Mouse (Mus musculus) layer of hippocampus, adult 6 months (tissue): ENCODE measurements around the gene Slc9a8. TPM values are rescaled to one million over a fixed set of nuclear protein-coding genes. Genes with fewer than 3 reads are reported as not detected.

Source experiments
- long read RNA-seq, 2 experiments: library from polyadenylated mRNA; unstranded; transcript quantifications; one replicate each; pipeline ENCODE4 v2.0.0; 2019 to 2020
- polyA plus RNA-seq: library from polyadenylated mRNA; unstranded; fragments of <200 nt; fragmentation: Nextera tagmentation; gene quantifications from 2 replicates; pipeline ENCODE4 v1.2.3, GENCODE M21; 2021

Gene Slc9a8
- polyA plus RNA-seq = 6.3 and 7.4 TPM in 2 replicates
- long read RNA-seq, experiment 1, full-length matches to known transcripts = 1 of 12 reads
- long read RNA-seq, experiment 1, partial matches to known transcripts = 3 of 12 reads
- long read RNA-seq, experiment 1, other reads (novel, unspliced or antisense) = 8 of 12 reads
- long read RNA-seq, experiment 2, full-length matches to known transcripts = 25 of 60 reads
- long read RNA-seq, experiment 2, partial matches to known transcripts = 6 of 60 reads
- long read RNA-seq, experiment 2, other reads (novel, unspliced or antisense) = 29 of 60 reads

GRCm38 (mm10) chr2:167421330-167422149 lies at the start of gene Slc9a8:
TSS of gene Slc9a8 (plus strand) at chr2:167421712.

DNA sequence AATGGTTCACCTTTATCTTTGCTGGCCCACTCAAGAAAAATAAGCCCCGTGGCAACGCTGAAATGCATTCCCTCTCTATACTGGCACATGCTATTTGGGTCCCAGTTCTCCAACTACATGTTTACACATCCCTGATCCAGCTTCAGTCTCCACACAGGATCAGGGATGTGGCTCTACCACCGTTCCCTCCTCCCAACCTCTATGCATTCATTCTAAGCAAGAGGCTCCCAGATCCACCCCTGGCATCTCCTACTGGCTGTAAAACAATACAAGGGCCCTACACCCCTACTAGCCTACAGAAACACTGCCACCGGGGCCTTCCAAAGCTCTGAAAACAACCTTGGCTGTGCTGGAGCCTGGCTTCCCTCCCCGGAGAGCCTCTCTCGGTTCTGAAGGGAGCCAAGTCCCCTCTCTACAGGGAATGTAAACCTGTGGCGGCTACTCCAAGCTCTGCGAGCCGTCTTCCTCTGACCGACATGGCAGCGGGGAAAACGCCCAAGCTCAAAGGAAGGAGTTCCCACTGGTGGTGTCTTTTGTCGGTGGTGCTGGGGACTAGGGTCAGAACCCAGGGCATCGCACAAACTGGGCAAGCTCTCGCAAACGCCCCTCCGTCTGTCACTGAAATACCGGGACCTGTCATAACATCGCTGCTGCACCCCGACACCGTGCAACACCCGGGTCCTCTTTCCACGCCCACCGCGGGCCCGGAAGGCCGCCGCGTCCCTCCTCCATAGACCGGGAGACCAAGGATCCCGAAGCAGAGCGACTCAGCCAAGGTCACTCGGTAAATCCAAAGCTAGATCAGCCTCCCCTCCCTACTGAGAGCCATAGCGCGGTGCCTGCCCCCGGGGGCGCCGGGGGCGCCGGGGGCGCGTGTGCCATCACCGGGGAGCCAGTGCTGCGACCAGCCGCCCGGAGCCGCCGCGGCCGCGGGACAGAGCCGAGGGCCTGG lies 70.5 kb downstream of the Slc9a8 start, which contains the start of gene Rnf114:
TSS of gene Rnf114 (plus strand) at position 889 of the 952 bp plus-strand sequence.

DNA sequence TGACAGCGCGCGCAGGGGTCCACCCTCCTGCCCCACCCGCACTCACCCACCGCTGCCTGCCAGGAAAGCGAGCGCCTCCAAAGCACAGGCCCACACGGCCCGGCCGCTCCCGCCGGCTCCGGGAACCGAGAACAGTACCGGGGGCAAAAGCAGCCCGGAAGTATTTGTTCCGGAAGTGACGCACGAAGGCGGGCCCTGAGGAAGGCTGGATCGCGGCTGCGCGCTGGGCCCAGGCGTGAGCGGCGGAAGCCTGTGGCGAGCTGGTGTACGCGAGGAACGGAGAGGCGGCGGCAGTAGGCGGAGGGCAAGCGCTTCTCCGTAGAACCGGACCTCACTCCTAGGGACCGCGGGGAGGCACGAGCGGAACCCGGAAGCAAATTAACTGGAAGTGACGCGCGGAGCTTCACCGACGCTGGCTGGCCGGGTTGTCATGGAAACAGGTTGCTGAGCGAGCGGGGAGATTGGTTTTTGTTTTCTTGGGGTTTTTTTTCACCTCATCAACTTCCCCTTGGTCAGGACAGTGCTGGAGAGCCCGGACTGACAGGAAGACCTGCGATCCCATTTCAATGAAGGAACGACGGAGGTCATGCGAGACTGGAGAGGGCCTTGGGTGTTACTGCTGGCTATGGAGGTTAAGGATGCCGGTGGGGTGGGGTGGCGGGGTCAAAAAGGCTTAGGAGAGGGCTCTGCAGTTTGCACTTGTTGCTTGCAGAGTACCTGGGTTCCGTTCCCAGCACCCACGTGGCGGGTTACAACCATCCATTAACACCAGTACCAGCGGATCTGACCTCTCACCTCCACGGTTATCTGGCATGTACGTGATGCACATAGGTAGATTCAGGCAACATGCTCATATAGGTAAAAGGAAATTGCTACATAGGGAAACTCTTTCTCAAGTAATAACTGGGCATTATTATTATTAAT lies 71.5 kb downstream of the Slc9a8 start, which contains the start of gene Spata2:
TSS of gene Spata2 (minus strand) at position 175 of the 924 bp plus-strand sequence.

Other genes with a start within 250 kb of the Slc9a8 start
- 7.4 and 7.9 TPM in 2 replicates for gene Kcnb1, start 231.6 kb upstream of the Slc9a8 start, polyA plus RNA-seq
- gene Ptgis, start 181.1 kb upstream of the Slc9a8 start, polyA plus RNA-seq = 0.87 and 1.4 TPM in 2 replicates
- gene B4galt5, start 72.5 kb upstream of the Slc9a8 start, polyA plus RNA-seq = 3.1 and 4.1 TPM in 2 replicates
- gene Rnf114, start 70.9 kb downstream of the Slc9a8 start, polyA plus RNA-seq = 71.2 and 78.8 TPM in 2 replicates
- gene Spata2, start 71.2 kb downstream of the Slc9a8 start, polyA plus RNA-seq = 31.0 and 35.9 TPM in 2 replicates
- gene Snai1, start 116.5 kb downstream of the Slc9a8 start, polyA plus RNA-seq = 0.28 TPM in 1 of 2 replicates, not detected in the other
- gene Ube2v1, start 210.4 kb downstream of the Slc9a8 start, polyA plus RNA-seq = 434 and 453 TPM in 2 replicates
- gene Gm20431, start 239.8 kb downstream of the Slc9a8 start, polyA plus RNA-seq = not detected in 2 replicates